Mouse (Mus musculus) lung, embryonic 14.5 days (tissue): ENCODE results near the gene Nlrc4. TPM values are rescaled to one million over a fixed set of nuclear protein-coding genes. Genes with fewer than 3 reads are reported as not detected.
A peak's percentile ranks its signal among the peaks of the same experiment; 100 is the strongest.

ENCODE experiments used
- ATAC-seq: fragments of 200-750 bp; cut with Nextera tagmentation; 2 replicates; pipeline ENCODE4 v1.8.0; 2017; ENCODE audit warnings: mild to moderate bottlenecking, moderate TSS enrichment, moderate library complexity; ENCODE audit not compliant: insufficient read depth
- DNase-seq: peaks from one replicate; pipeline ENCODE4 v3.0.0-alpha.2; 2015
- H3K27ac ChIP-seq: fragments of 300-500 bp; sonication (generic); 2 replicates; pipeline ENCODE4 v1.5.1; 2014; ENCODE audit warnings: low read depth, mild to moderate bottlenecking, moderate library complexity
- H3K27me3 ChIP-seq: fragments of 300-500 bp; sonication (generic); 2 replicates; pipeline ENCODE4 v1.6.1; 2014; ENCODE audit warnings: low read length, control low read depth; ENCODE audit not compliant: insufficient read depth
- H3K36me3 ChIP-seq: fragments of 300-500 bp; sonication (generic); 2 replicates; pipeline ENCODE4 v1.6.1; 2014; ENCODE audit warnings: control low read depth; ENCODE audit not compliant: insufficient read depth
- H3K4me1 ChIP-seq: fragments of 300-500 bp; sonication (generic); 2 replicates; pipeline ENCODE4 v1.6.1; 2014; ENCODE audit warnings: antibody characterized with exemption, control low read depth; ENCODE audit not compliant: insufficient read depth
- H3K4me2 ChIP-seq: fragments of 300-500 bp; sonication (generic); 2 replicates; pipeline ENCODE4 v1.6.1; 2014; ENCODE audit warnings: mild to moderate bottlenecking
- H3K4me3 ChIP-seq: fragments of 300-500 bp; sonication (generic); 2 replicates; pipeline ENCODE4 v1.5.1; 2014; ENCODE audit warnings: low read depth, low read length
- H3K9ac ChIP-seq: fragments of 300-500 bp; sonication (generic); 2 replicates; pipeline ENCODE4 v1.6.1; 2014
- H3K9me3 ChIP-seq: fragments of 300-500 bp; sonication (generic); 2 replicates; pipeline ENCODE4 v1.6.1; 2016; ENCODE audit warnings: low read depth, low read length, control low read depth
- CTCF ChIP-seq: IDR thresholded peaks from 2 replicates; pipeline ENCODE4 v1.5.1; 2016; ENCODE audit warnings: antibody characterized with exemption, low read depth
- WGBS: fragments of 180-500 bp; shearing (Covaris S2); extraction: QIAGEN DNeasy Blood & Tissue Kit; methylation state at CpG from one replicate; pipeline ENCODE4 v1.1.7; 2014; 5-methylcytosine and 5-hydroxymethylcytosine counted together
- polyA plus RNA-seq: library from polyadenylated mRNA; unstranded; fragments of >200 nt; fragmentation: Nextera tagmentation; extraction: Ambion mirVana; gene quantifications from 2 replicates; pipeline ENCODE4 v1.2.1, GENCODE M21; 2014

Gene Nlrc4
- polyA plus RNA-seq, 1 experiment from 2014 or later: 0.39 TPM

DNA sequence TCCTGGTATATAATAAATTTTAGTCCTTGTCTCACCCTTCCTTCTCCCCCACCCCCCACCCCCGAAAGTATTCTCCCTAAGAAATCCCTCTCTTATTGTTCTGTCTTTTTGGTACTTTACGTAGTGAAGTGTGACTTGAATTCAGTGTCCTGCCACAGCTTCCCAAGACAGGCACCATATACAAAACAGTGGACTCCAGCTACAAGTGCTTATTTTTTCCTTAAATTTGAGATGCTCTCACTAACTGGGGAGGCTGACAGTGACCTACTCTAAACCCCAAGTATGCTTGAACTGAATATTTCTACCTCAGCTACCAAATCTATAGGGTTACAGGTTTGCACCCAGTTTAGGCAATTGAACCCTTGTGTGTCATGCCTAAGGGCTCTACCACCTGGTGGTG, 64.6 kb downstream of the Nlrc4 start:
- Histone ChIP-seq H3K4me2 (peak overlapping the region; percentile 79), H3K36me3 (0 out of 2 replicates have a peak, but pooled peaks cover 5% of the 10 kb centered on the region), H3K4me1 (peaks cover 5% of the 10 kb centered on the region; the same call in 1 of the 2 replicates), H3K27ac (no peak overlapping the region), H3K27me3 (no peaks in the 10 kb centered on the region), H3K9me3 (no peaks in the 10 kb centered on the region), H3K9ac (no peak overlapping the region), H3K4me3 (peak overlapping the region; percentile 96; the same call in 1 of the 2 replicates)
- DNase-seq (no peak), ATAC-seq (no peak)
- no peak for TF ChIP-seq CTCF
- 69% methylated on average over 2 of the region's 2 CpGs for WGBS

DNA sequence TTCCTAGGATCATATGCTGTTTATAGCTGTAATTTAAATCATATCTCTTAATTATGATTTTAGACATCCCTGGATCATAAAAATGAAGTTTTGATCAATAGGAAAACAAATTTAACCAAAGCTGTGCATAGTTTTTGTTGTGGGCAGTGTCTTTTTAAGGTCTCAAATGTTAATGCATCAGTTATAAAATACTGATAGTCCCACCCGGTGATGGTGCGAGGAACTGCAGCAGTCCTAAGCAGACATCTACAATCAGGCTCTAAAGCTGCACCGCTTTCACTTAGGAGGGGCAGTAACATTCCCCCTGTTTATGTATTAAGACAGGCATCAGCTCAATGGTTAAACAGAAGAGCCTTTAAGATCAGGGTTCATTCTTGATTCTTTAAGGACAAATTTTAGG, 69.1 kb downstream of the Nlrc4 start:
- Histone ChIP-seq H3K27ac (no peak overlapping the region), H3K4me2 (no peak overlapping the region), H3K4me1 (no peaks in the 10 kb centered on the region), H3K9me3 (no peaks in the 10 kb centered on the region), H3K27me3 (no peaks in the 10 kb centered on the region), H3K36me3 (peaks cover 30% of the 10 kb centered on the region; the same call in 1 of the 2 replicates), H3K4me3 (no peak overlapping the region), H3K9ac (no peak overlapping the region)
- ATAC-seq (no peak), DNase-seq (no peak)
- TF ChIP-seq CTCF: 0 out of 2 replicates have a peak, but pooled peaks have one; percentile 10
- WGBS: 76% methylated on average over 3 of the region's 3 CpGs

DNA sequence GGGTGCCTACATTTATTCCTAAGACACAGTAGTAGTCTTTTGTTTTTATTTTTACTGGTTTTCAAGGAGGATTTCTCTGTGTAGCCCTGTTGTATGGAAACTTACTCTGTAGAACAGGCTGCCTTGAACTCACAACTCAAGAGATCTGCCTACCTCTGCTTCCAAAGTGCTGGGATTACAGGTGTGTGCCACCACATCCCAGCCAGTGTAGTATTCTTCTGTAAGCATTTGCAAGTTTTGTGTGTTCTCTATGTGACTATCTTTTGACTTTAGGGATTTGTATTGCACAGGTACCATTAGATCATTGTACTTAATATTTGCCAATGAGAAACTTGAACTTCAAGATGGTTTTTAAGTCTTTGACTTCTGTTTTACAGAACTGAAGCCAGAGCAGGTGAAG, 72.3 kb downstream of the Nlrc4 start:
- no peak for ATAC-seq
- no peak for DNase-seq
- Histone ChIP-seq H3K27me3 (no peaks in the 10 kb centered on the region), H3K36me3 (peaks cover 48% of the 10 kb centered on the region), H3K9ac (no peak overlapping the region), H3K9me3 (no peaks in the 10 kb centered on the region), H3K27ac (no peak overlapping the region), H3K4me2 (no peak overlapping the region), H3K4me3 (no peak overlapping the region), H3K4me1 (no peaks in the 10 kb centered on the region)
- no peak for TF ChIP-seq CTCF

- Histone ChIP-seq H3K9ac (no peak overlapping the region), H3K4me1 (no peaks in the 10 kb centered on the region), H3K27ac (no peak overlapping the region), H3K9me3 (no peaks in the 10 kb centered on the region), H3K4me2 (no peak overlapping the region), H3K4me3 (no peak overlapping the region), H3K36me3 (peaks cover 56% of the 10 kb centered on the region), H3K27me3 (no peaks in the 10 kb centered on the region)
- ATAC-seq (no peak), DNase-seq (no peak)
- TF ChIP-seq CTCF: no peak
- WGBS: 78% methylated on average over 1 of the region's 1 CpGs
These were observed 82.0 kb downstream of the Nlrc4 start for GRCm38 (mm10) chr17:74376916-74377315.

Other genes with a start within 250 kb of the Nlrc4 start
- 98.1 and 99.2 TPM in 2 replicates for gene Memo1, start 163.6 kb downstream of the Nlrc4 start, polyA plus RNA-seq
- gene Dpy30, start 135.2 kb downstream of the Nlrc4 start, polyA plus RNA-seq: 202 and 207 TPM in 2 replicates
- gene Spast, start 120.2 kb downstream of the Nlrc4 start, polyA plus RNA-seq: 25.8 and 26.7 TPM in 2 replicates
- gene Slc30a6, start 63.5 kb downstream of the Nlrc4 start, polyA plus RNA-seq: 40.0 and 42.6 TPM in 2 replicates
- 61.3 and 65.0 TPM in 2 replicates for gene Yipf4, start 30.4 kb upstream of the Nlrc4 start, polyA plus RNA-seq
- gene Birc6, start 69.2 kb upstream of the Nlrc4 start, polyA plus RNA-seq: 98.4 and 99.8 TPM in 2 replicates